Mouse (Mus musculus) lung, postnatal 10 days (tissue): Measurements from ENCODE around the gene Sh3d21.
A peak's percentile ranks its signal among the peaks of the same experiment; 100 is the strongest.

Experiments
- DNase-seq: peaks from one replicate; pipeline ENCODE4 v3.0.0; 2021

Gene Sh3d21

GRCm38 (mm10) chr4:126141021-126141420, 22.3 kb downstream of the Sh3d21 start:
- peak; percentile 60 for DNase-seq

DNA sequence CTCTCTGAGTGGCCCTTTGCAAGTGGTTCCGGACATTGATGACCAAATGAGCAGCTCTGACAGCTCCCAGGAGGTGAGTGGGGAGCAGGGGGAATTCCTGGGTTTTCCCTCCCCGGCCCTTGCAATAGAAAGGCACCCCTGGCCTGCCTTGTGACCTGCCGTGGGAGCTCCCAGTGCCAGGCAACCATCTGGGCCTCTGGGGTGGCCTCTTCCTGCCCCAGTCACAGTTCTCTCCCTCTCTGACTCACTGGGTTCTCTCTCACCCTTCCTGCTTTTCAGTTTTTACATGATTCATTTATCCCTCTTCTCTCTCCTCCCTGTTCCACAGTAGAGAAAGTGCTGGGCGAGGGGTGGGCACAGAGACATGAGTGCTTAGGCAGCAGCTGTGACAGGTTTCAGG, 25.5 kb downstream of the Sh3d21 start:
- DNase-seq = no peak

GRCm38 (mm10) chr4:126134639-126135038, 28.7 kb downstream of the Sh3d21 start:
- no peak for DNase-seq

DNA sequence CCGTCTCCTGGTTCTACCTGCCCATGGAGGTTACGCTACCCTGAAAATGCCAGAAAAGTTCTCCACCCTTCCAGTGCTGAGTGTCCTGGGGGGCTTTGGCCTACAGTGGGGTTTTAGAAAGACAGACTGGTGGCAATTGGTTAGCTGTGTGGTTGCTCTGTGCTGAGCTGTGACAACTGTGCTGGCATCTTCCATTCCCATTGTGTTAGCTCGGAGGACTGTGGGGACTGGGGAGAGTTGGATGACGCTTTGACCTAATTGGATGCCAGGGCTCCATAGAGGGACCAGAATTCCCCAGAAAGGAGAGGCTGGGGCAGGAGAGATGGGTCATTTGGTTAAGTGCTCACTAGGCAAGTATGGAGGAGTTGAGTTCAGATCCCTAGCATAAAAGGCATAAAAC, 29.1 kb downstream of the Sh3d21 start:
- no peak for DNase-seq

DNA sequence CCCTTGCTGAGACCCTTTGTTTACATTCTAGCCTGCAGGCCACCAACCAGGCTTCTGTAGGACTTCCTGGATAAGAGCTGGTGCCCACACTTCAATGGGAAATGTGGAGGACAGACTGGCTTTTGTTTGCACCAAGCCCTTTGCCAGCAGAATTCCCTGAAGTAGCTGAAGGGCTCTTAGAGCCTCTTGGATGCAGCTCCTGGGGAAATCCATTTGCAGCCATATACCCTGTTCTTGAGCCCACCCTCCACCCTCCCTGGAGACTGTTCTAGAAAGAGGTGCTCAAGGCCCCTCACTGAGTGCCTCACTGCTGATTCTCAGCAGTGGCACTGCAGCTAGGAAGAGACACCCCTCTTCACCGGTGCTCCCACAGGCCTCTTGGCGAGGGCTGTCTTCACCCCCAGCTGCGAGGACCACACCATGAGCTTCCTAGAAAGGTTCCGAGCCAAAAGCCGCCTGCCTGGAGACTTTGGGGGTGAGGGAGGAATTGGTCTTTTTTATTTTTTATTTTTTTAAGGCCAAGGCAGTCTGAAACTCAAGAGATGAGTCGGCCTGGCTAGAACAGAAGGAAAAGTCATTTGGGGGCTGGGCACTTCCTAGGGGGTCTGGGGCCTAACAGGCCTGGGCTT, 30.5 kb downstream of the Sh3d21 start:
- DNase-seq = peak; percentile 56

DNA sequence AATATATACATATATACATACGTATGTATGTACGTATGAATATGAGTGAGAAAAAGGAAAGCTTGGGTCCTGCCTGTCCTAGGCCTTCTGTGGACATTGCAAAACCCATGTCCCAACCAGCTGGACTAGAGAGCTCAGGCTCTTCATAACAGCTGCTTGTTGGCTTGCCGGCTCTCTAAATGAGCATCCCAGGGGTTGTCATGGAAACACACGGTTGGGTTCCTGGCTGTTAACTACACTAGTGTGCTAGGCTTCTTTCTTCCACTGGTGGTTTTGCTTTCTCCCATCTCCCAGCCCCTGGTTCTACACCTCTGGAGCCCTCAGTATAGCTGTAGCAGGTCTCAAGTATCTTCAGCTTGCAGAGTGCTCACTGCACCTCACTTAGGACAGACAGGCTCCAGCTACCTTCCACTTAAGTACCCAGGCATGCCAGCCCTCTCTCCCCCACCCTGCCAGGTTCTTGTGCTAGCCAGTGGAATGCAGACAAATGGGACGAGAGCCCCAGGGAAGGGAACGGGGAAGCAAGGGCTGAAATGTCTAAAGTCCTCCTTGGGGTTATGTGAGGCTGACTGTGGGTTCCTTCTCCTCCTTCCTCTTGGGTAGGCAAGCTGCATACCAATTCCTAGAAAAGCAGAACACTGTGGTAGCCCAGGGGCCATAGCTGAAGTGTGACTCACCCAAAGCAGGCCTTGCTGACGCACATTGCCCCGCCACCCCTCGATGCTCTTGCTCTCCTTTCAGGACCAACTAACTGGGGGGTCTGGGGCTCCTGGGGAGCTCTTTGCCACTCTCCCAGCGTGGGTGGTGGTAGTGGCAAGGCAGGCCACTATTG, 31.8 kb downstream of the Sh3d21 start:
- DNase-seq = peak; percentile 82

DNA sequence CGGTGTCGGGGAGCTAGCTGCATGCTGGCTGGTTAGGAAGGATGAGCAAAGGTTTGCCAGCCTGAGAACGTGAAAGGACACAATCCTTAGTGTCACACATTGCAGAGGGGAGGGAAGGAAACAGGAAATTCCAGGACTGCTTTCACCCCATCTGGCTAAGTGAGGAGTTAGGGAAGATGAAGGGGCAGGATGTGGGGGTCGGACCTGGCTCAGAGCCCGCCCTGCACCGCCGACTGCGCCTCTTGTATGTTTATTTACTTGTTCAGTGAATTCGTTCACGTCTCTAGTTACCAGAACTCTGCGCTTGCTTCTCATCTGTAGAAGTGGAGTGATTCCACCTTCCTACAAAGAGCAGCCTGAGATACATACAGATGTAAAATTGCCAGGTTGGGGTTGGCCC, 32.8 kb downstream of the Sh3d21 start:
- DNase-seq = peak; percentile 85

GRCm38 (mm10) chr4:126123309-126124040, 39.8 kb downstream of the Sh3d21 start:
- peak; percentile 53 for DNase-seq

DNA sequence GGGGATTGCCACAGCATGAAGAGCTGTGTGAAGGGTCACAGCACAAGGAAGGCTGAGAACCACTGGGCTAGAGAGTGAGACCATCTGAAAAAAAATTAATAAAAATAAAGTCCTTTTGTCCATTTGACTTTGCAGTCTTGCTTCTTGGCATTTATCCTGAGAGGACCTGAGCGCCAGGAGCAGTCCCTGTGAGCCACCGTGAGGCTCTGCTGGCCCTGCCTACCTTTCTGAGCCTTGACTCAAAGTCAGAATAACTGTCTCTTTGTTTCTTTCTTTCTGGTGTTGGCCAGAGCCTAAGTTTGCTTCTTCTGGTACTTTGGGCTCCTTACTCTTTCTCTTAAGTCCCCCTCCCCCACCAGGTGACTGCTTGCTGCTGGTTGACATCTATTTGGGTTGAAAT, 42.8 kb downstream of the Sh3d21 start:
- DNase-seq = no peak

DNA sequence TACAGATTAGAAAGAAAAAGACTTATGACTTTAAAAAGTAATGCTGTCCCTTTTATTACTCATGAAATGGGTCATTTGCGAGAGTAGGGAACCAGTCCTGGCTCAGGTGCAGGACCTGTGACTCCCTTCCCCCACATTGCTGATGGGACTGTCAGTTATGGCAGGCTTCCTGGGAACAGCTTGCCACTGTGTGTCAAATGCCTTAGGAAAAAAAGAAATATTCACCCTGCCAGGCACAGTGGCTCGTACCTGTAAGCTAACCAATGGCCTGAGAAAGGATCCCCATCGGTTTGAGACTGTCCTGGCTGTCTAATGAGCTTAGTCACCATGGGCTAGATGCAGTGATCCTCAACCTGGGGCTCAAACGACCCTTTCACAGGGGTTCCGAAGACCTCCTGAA, 43.2 kb downstream of the Sh3d21 start:
- no peak for DNase-seq

- no peak for DNase-seq
Observed at GRCm38 (mm10) chr4:126119051-126119450, 44.2 kb downstream of the Sh3d21 start.

GRCm38 (mm10) chr4:126118651-126119050, 44.6 kb downstream of the Sh3d21 start:
- no peak for DNase-seq

GRCm38 (mm10) chr4:126117116-126117515, 46.2 kb downstream of the Sh3d21 start:
- DNase-seq = no peak

DNA sequence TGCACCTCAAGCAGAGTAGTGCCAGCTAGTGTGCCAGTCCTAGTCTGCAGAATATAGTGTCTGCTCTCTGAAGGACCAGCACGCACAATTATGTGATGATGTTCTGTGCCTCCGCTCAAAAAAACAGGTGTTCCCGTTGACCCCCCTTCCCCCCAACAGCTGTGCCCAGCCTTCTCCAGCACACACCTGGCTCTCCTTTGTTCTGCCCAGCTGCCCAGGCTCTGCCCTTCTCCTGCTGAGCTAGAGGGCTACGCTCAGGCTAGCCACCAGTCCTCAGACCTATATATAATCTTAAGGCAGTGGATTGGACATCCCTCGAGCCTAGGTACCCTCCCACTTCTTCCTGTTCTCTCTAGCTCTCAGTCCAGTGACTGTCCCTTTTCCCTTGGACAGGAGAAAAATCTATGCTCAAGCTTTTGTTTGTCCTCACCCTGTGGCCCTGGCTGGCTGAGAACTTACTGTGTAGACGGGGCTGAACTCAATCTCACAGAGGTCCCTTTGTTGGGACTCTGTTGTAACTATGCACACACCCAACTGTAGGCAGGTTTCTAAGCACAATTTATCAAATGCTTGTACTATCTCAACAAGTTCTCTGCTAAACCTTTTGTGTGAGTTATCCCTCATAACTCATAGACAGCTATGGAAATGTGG, 47.3 kb downstream of the Sh3d21 start:
- DNase-seq = no peak

GRCm38 (mm10) chr4:126115411-126115810, 47.9 kb downstream of the Sh3d21 start:
- DNase-seq = no peak

DNA sequence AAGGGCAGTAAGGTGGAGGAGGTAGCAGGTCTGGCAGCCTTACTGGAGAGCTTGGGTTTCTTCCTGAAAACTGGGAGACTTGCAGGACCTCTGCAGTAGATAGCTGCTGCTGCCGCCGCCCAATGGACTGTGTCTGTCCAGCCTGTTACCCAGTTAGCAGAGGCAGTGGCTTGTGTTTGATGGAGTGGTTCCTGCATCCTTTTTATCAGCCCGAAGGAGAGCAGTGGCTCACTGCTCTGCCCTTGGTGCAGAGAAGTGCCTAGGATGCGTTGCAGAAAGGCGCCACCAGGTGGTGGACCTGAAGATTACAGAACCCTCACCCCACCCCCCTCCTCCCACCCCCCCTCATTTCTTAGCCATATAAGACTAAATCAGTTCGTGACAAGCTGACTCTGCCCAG, 49.3 kb downstream of the Sh3d21 start:
- peak; percentile 76 for DNase-seq

- DNase-seq = no peak
Observed at GRCm38 (mm10) chr4:126113243-126113642, 50.0 kb downstream of the Sh3d21 start.

DNA sequence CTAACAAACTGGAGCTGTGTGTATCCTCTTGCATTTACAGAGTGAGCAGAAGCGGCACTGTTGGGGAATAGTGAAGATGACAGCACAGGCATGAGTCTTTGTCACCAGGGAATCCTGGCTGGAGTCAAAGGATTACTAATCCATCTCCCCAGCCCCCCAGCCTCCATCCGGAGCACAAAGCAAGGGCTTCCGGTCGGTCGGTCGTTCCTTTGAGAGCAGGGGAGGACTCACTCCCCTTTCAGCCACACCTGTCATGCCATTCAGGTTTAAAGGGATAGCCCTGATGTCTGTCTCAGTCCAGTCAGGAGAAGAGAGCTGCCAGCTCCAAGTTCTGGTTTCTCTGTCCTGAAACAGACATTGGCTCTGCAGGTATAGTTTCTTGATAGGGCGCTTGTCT, 52.1 kb downstream of the Sh3d21 start:
- peak; percentile 66 for DNase-seq

GRCm38 (mm10) chr4:126110374-126111152, 52.7 kb downstream of the Sh3d21 start:
- DNase-seq = peak; percentile 92

DNA sequence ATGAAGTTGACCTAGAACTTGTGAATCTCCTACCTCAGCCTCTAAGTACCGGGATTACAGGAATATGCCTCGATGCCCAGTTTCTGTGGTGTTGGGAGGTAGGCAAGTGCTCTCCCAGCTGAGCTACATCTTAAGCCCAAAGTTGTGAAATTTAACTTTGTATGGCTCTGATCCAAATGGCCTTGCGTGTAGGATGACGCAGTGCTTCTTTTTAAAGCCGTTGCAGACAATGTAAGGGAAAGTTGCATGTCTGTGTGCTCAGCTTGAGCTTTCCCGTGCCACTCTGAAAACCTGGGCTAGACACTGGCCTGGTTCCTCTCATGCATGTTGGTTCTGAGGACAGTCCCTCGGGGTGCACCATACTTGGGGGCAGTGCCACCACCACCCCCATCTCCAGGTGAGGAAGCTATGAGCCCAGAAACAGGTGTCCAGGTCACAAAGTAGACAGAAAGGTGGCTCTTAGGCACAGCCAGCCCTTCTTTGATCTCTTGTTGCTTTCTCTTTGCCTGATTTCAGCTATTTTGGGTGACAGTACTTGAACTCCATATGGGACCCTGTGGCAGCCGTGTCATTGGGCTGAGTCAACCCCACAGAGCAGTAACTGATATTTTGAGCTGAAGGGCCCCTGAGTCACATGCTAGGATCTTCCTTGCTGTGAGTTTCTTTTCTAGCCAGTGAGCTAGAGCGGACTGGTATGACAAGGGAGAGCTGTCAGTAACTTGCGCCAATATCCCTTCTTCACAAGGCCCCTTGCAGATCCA, 53.5 kb downstream of the Sh3d21 start:
- peak; percentile 47 for DNase-seq

- peak; percentile 51 for DNase-seq
Observed at GRCm38 (mm10) chr4:126108061-126108740, 55.1 kb downstream of the Sh3d21 start.
